Mouse (Mus musculus): ENCODE data around the gene Smtnl1. TPM values are rescaled to one million over a fixed set of nuclear protein-coding genes. Genes with fewer than 3 reads are reported as not detected.
A peak's percentile ranks its signal among the peaks of the same experiment; 100 is the strongest.

The Smtnl1 gene
- total RNA-seq, 1 experiment = 4.9 TPM

- H3K27ac ChIP-seq (ENCODE audit: insufficient read depth, low read depth, low read length, poor library complexity, severe bottlenecking) = no peak overlapping the region
- TF ChIP-seq ZNF384 (IDR thresholded peaks at IDR 0.05; ENCODE audit: low read depth, low read length) = no peak
- H3K4me3 ChIP-seq (ENCODE audit: insufficient read depth in 1 of 2, low read depth in 1 of 2, low read length in 2 of 2, poor library complexity in 1 of 2, severe bottlenecking in 1 of 2) = no peak overlapping the region
- no peaks in the 10 kb centered on the region for H3K9me3 ChIP-seq (ENCODE audit: control insufficient read depth, insufficient read depth, low read depth, low read length)
- H3K9ac ChIP-seq (ENCODE audit: insufficient read depth, low read depth, low read length, poor library complexity, severe bottlenecking) = no peak overlapping the region
- DNase-seq (ENCODE audit: low read depth, low spot score) = no peak
- in situ Hi-C loops (cut with MboI; ENCODE audit: low sequenced_read_pairs in 2 of 2, unreplicated experiment in 2 of 2) = no loop called here
- peaks cover 10% of the 10 kb centered on the region; the same call in 1 of the 2 replicates for H3K36me3 ChIP-seq (ENCODE audit: control insufficient read depth, insufficient read depth, low read length, poor library complexity, severe bottlenecking)
- no peaks in the 10 kb centered on the region for H3K4me1 ChIP-seq (ENCODE audit: control insufficient read depth in 2 of 2, insufficient read depth in 2 of 2, low read length in 2 of 2, poor library complexity in 1 of 2)
Observed at GRCm38 (mm10) chr2:84858551-84858950, 36.1 kb upstream of the Smtnl1 start.

GRCm38 (mm10) chr2:84855732-84856131 lies 33.3 kb upstream of the Smtnl1 start:
- Histone ChIP-seq H3K27ac (ENCODE audit: insufficient read depth, low read depth, low read length, poor library complexity, severe bottlenecking) (no peak overlapping the region), H3K36me3 (ENCODE audit: control insufficient read depth, insufficient read depth, low read length, poor library complexity, severe bottlenecking) (peaks cover 12% of the 10 kb centered on the region), H3K9me3 (ENCODE audit: control insufficient read depth, insufficient read depth, low read depth, low read length) (no peaks in the 10 kb centered on the region), H3K9ac (ENCODE audit: insufficient read depth, low read depth, low read length, poor library complexity, severe bottlenecking) (no peak overlapping the region), H3K4me1 (ENCODE audit: control insufficient read depth in 2 of 2, insufficient read depth in 2 of 2, low read length in 2 of 2, poor library complexity in 1 of 2) (peaks cover 3 to 4% of the 10 kb centered on the region in 2 experiments; a peak in 3 of 4 replicates), H3K4me3 (ENCODE audit: insufficient read depth in 1 of 2, low read depth in 1 of 2, low read length in 2 of 2, poor library complexity in 1 of 2, severe bottlenecking in 1 of 2) (no peak overlapping the region)
- in situ Hi-C loops (cut with MboI; ENCODE audit: low sequenced_read_pairs in 2 of 2, unreplicated experiment in 2 of 2) = no loop called here
- TF ChIP-seq ZNF384 (IDR thresholded peaks at IDR 0.05; ENCODE audit: low read depth, low read length) (no peak), ZC3H11A (IDR thresholded peaks at IDR 0.05; ENCODE audit: borderline replicate concordance, low read depth, low read length) (peak; percentile 77; the same call in 1 of the 2 replicates), HCFC1 (IDR thresholded peaks at IDR 0.05; ENCODE audit: borderline replicate concordance, insufficient read depth, low read length) (no peak), CHD2 (IDR thresholded peaks at IDR 0.05; ENCODE audit: low read depth, low read length) (no peak), MAFK (IDR thresholded peaks at IDR 0.05; ENCODE audit: insufficient read depth, low read depth, low read length) (no peak)
- no peak for DNase-seq (ENCODE audit: low read depth, low spot score)

DNA sequence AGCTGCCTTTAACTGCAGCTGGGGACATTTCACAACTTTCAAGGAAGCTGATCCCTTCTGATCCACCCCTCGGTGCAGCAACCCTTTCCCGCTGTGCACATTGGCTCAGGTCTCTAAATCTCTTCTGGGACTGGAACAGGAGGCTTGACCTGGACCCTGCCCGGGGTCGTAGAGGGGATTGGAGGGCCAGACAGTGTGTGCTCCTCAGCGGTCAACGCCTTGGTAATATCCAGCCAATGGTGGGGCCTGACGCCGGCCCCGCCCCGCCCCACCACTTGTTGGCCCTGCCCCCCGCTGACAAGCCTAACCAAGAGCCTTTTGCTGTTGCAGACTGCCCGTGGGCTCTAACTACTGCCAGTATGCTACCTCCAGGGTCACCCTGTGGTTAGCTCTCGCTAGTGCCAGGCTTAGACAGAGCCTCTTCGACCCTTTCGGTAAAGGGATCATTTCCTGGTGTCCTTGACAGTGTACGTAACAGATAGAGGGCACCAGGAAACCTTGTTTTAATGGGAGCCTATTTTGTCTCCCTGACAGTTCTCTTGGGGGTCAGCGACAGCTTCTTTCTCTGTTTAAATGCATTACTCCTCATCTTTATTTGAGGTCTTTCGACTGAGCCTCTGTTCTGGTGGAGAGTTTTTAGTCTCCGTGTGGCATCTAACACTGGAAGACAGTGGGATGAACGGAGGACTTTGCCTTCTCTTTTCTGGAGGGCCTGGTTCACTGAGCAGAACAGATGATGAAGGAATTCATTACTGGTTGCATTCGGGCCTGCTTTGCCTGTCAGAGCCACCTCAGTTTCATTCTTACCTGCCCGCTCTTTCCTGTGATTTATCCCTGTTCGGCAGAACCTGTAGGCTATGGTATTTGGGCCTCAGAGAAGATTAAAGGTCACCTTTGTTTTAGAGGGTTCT lies 28.9 kb upstream of the Smtnl1 start:
- H3K36me3 ChIP-seq (ENCODE audit: control insufficient read depth, insufficient read depth, low read length, poor library complexity, severe bottlenecking) = peaks cover 2% of the 10 kb centered on the region
- H3K9ac ChIP-seq (ENCODE audit: insufficient read depth, low read depth, low read length, poor library complexity, severe bottlenecking) = no peak overlapping the region
- H3K4me3 ChIP-seq (ENCODE audit: insufficient read depth in 1 of 2, low read depth in 1 of 2, low read length in 2 of 2, poor library complexity in 1 of 2, severe bottlenecking in 1 of 2) = no peak overlapping the region
- TF ChIP-seq HCFC1 (IDR thresholded peaks at IDR 0.05; ENCODE audit: borderline replicate concordance, insufficient read depth, low read length) (no peak), ZC3H11A (IDR thresholded peaks at IDR 0.05; ENCODE audit: borderline replicate concordance, low read depth, low read length) (no peak), ZNF384 (IDR thresholded peaks at IDR 0.05; ENCODE audit: low read depth, low read length) (no peak), CHD2 (IDR thresholded peaks at IDR 0.05; ENCODE audit: low read depth, low read length) (no peak)
- H3K27ac ChIP-seq (ENCODE audit: insufficient read depth, low read depth, low read length, poor library complexity, severe bottlenecking) = no peak overlapping the region
- in situ Hi-C loops (cut with MboI; ENCODE audit: low sequenced_read_pairs in 2 of 2, unreplicated experiment in 2 of 2) = no loop called here
- peaks cover 3 to 4% of the 10 kb centered on the region in 2 experiments; a peak in 3 of 4 replicates for H3K4me1 ChIP-seq (ENCODE audit: control insufficient read depth in 2 of 2, insufficient read depth in 2 of 2, low read length in 2 of 2, poor library complexity in 1 of 2)
- DNase-seq (ENCODE audit: low read depth, low spot score) = no peak
- H3K9me3 ChIP-seq (ENCODE audit: control insufficient read depth, insufficient read depth, low read depth, low read length) = no peaks in the 10 kb centered on the region

- no peak overlapping the region for H3K9ac ChIP-seq (ENCODE audit: insufficient read depth, low read depth, low read length, poor library complexity, severe bottlenecking)
- peaks cover 2% of the 10 kb centered on the region for H3K36me3 ChIP-seq (ENCODE audit: control insufficient read depth, insufficient read depth, low read length, poor library complexity, severe bottlenecking)
- no peak overlapping the region for H3K4me3 ChIP-seq (ENCODE audit: insufficient read depth in 1 of 2, low read depth in 1 of 2, low read length in 2 of 2, poor library complexity in 1 of 2, severe bottlenecking in 1 of 2)
- in situ Hi-C loops (cut with MboI; ENCODE audit: low sequenced_read_pairs in 2 of 2, unreplicated experiment in 2 of 2) = no loop called here
- H3K9me3 ChIP-seq (ENCODE audit: control insufficient read depth, insufficient read depth, low read depth, low read length) = no peaks in the 10 kb centered on the region
- peaks cover 3 to 4% of the 10 kb centered on the region in 2 experiments; a peak in 3 of 4 replicates for H3K4me1 ChIP-seq (ENCODE audit: control insufficient read depth in 2 of 2, insufficient read depth in 2 of 2, low read length in 2 of 2, poor library complexity in 1 of 2)
- H3K27ac ChIP-seq (ENCODE audit: insufficient read depth, low read depth, low read length, poor library complexity, severe bottlenecking) = no peak overlapping the region
- TF ChIP-seq ZC3H11A (IDR thresholded peaks at IDR 0.05; ENCODE audit: borderline replicate concordance, low read depth, low read length) (no peak), MAFK (IDR thresholded peaks at IDR 0.05; ENCODE audit: insufficient read depth, low read depth, low read length) (no peak), ZNF384 (IDR thresholded peaks at IDR 0.05; ENCODE audit: low read depth, low read length) (no peak), HCFC1 (IDR thresholded peaks at IDR 0.05; ENCODE audit: borderline replicate concordance, insufficient read depth, low read length) (no peak), CHD2 (IDR thresholded peaks at IDR 0.05; ENCODE audit: low read depth, low read length) (no peak)
- DNase-seq (ENCODE audit: low read depth, low spot score) = no peak
Observed at GRCm38 (mm10) chr2:84850407-84851129, 28.1 kb upstream of the Smtnl1 start.

All from ES-E14 (cell line).